Mouse (Mus musculus) layer of hippocampus, adult 9-10 months (tissue): ENCODE data around the gene Olfr1316.

ENCODE experiments used
- DNase-seq: peaks from one replicate; pipeline ENCODE4 v3.0.0; 2022; ENCODE audit warnings: low spot score

Gene Olfr1316

GRCm38 (mm10) chr2:112134877-112135276 is at the start of gene Olfr1316:
Gene Olfr1316, minus strand, starts transcription at chr2:112134977.
- DNase-seq = no peak

DNA sequence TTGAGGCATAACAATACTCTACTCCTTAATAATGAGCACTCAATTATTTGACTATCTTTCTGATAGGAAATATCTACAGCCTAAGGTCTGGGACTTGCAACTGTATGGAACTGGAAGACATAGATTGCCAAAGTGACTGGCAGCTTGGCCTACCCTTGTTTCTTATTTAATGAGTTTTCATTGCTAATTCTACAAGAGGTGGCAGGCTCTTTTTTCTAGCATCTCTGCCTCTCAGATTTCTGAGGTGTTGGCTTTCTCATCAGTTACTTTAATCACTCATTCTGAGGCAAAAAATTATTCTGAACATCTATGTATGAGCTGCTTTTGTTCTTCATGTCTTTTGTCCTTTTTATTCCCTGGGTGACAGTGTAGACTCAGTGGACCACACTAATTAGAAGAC is 19.1 kb upstream of the Olfr1316 start, which contains the start of gene Olfr1318:
Gene Olfr1318, plus strand, starts transcription at position 301 of the 400 bp plus-strand sequence.
- DNase-seq = no peak

DNA sequence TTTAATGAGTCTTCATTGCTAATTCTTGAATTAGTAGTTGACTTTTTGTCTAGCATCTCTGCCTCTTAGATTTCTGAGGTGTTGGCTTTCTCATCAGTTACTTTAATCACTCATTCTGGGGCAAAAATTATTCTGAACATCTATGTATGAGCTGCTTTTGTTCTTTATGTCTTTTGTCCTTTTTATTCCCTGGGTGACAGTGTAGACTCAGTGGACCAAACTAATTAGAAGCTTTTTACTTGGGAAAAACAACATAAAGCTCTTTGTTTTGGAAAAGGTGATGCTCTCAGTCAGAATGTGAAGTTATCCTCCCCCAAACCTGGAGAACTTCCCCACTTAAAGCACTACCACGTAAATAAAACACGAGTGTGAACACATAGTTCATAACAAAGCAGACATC is 5.3 kb upstream of the Olfr1316 start, which contains the start of gene Olfr1317:
Gene Olfr1317, plus strand, starts transcription at position 301 of the 400 bp plus-strand sequence.
- DNase-seq = no peak

DNA sequence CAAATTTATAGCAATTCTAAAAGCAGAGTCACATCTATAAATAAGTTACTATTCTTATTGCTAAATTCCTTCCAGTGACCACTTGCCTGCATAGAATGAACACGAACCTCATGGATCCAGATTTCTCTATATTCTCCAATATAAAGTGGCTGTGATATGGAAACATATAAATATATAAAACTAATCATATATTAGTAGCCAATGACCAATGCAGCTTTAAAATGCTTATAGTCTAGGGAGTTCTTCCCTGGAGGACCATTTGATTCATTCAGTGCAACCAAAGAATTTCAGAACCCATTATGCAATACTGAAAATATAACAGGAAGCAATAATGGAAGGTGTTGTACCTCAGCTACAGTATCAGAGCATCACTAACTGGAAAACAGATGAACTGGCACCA is 19.4 kb downstream of the Olfr1316 start, which contains the start of gene Olfr1315-ps1:
Gene Olfr1315-ps1, minus strand, starts transcription at position 101 of the 400 bp plus-strand sequence.
- DNase-seq = no peak

- DNase-seq = no peak
These were observed 38.1 kb downstream of the Olfr1316 start, which contains the start of gene Olfr1314 for GRCm38 (mm10) chr2:112096681-112097080. Gene Olfr1314, minus strand, starts transcription at chr2:112096781.

GRCm38 (mm10) chr2:112077743-112078142 is 57.0 kb downstream of the Olfr1316 start, which contains the start of gene Olfr1313:
Gene Olfr1313, minus strand, starts transcription at chr2:112077843.
- no peak for DNase-seq
